1 mouse cellular context compared by ENCODE assay signal in genomic region chr17:6430410-6431001, GRCm38 (mm10).
A peak's percentile ranks its signal among the peaks of the same experiment; 100 is the strongest.
TF ChIP-seq lines count a peak whose summit lies in the region.

No protein-coding gene starts in this region.

TF ChIP-seq in MEL, 35 proteins besides CTCF, POLR2A, EP300 and RAD21:
- peak; percentile 11 for TF ChIP-seq SIN3A (IDR thresholded peaks at IDR 0.05; ENCODE audit: low read length)
